Mouse (Mus musculus): ENCODE measurements around the gene Krt17. TPM values are rescaled to one million over a fixed set of nuclear protein-coding genes. Genes with fewer than 3 reads are reported as not detected.

Gene Krt17
- polyA plus RNA-seq, 2 experiments: 28.1 to 75.5 TPM

- no peak overlapping the region for H3K9ac ChIP-seq (ENCODE audit: low read depth, low read length, severe bottlenecking)
- H3K4me2 ChIP-seq (replicated peaks; ENCODE audit: low read depth, low read length, severe bottlenecking): no peak overlapping the region
- H3K27me3 ChIP-seq (ENCODE audit: control insufficient read depth, insufficient read depth, low read length): no peaks in the 10 kb centered on the region
- H3K4me1 ChIP-seq (ENCODE audit: control insufficient read depth, insufficient read depth, low read length): no peaks in the 10 kb centered on the region
- 68% methylated on average over 8 of the region's 8 CpGs for WGBS
- H3K36me3 ChIP-seq (ENCODE audit: control insufficient read depth, insufficient read depth, low read length): no peaks in the 10 kb centered on the region
- H3K27ac ChIP-seq (replicated peaks; ENCODE audit: low read depth, low read length): no peak overlapping the region
- TF ChIP-seq POLR2A (IDR thresholded peaks at IDR 0.05; ENCODE audit: borderline replicate concordance, extremely low read depth, insufficient read depth, insufficient read length): no peak
- H3K9me3 ChIP-seq (ENCODE audit: control insufficient read depth, low read length): peaks cover 5% of the 10 kb centered on the region
- no peak for ATAC-seq (ENCODE audit: low FRiP score, low read depth)
- H3K4me3 ChIP-seq (replicated peaks; ENCODE audit: low read length): no peak overlapping the region
- no peak for DNase-seq (ENCODE audit: low spot score)
These were observed 39.1 kb downstream of the Krt17 start for GRCm38 (mm10) chr11:100221741-100222140.

GRCm38 (mm10) chr11:100219304-100219703, 41.5 kb downstream of the Krt17 start:
- Histone ChIP-seq H3K27ac (replicated peaks; ENCODE audit: low read depth, low read length) (no peak overlapping the region), H3K36me3 (ENCODE audit: control insufficient read depth, insufficient read depth, low read length) (no peaks in the 10 kb centered on the region), H3K9me3 (ENCODE audit: control insufficient read depth, low read length) (no peaks in the 10 kb centered on the region), H3K27me3 (ENCODE audit: control insufficient read depth, insufficient read depth, low read length) (no peaks in the 10 kb centered on the region), H3K4me1 (ENCODE audit: control insufficient read depth, insufficient read depth, low read length) (no peaks in the 10 kb centered on the region), H3K4me3 (replicated peaks; ENCODE audit: low read length) (no peak overlapping the region), H3K4me2 (replicated peaks; ENCODE audit: low read depth, low read length, severe bottlenecking) (no peak overlapping the region), H3K9ac (ENCODE audit: low read depth, low read length, severe bottlenecking) (no peak overlapping the region)
- WGBS: 89% methylated on average over 4 of the region's 4 CpGs
- DNase-seq (ENCODE audit: low spot score) (no peak), ATAC-seq (ENCODE audit: low FRiP score, low read depth) (no peak)
- no peak for TF ChIP-seq POLR2A (IDR thresholded peaks at IDR 0.05; ENCODE audit: borderline replicate concordance, extremely low read depth, insufficient read depth, insufficient read length)

GRCm38 (mm10) chr11:100208542-100208941, 52.3 kb downstream of the Krt17 start:
- H3K9me3 ChIP-seq (ENCODE audit: control insufficient read depth, low read length): no peaks in the 10 kb centered on the region
- no peak overlapping the region for H3K27ac ChIP-seq (replicated peaks; ENCODE audit: low read depth, low read length)
- no peak overlapping the region for H3K4me2 ChIP-seq (replicated peaks; ENCODE audit: low read depth, low read length, severe bottlenecking)
- ATAC-seq (ENCODE audit: low FRiP score, low read depth): no peak
- 53% methylated on average over 6 of the region's 6 CpGs for WGBS
- TF ChIP-seq POLR2A (IDR thresholded peaks at IDR 0.05; ENCODE audit: borderline replicate concordance, extremely low read depth, insufficient read depth, insufficient read length): no peak
- H3K4me3 ChIP-seq (replicated peaks; ENCODE audit: low read length): no peak overlapping the region
- no peak overlapping the region for H3K9ac ChIP-seq (ENCODE audit: low read depth, low read length, severe bottlenecking)
- H3K36me3 ChIP-seq (ENCODE audit: control insufficient read depth, insufficient read depth, low read length): no peaks in the 10 kb centered on the region
- no peaks in the 10 kb centered on the region for H3K27me3 ChIP-seq (ENCODE audit: control insufficient read depth, insufficient read depth, low read length)
- DNase-seq (ENCODE audit: low spot score): peak; percentile 25
- H3K4me1 ChIP-seq (ENCODE audit: control insufficient read depth, insufficient read depth, low read length): no peaks in the 10 kb centered on the region

- Histone ChIP-seq H3K4me3 (replicated peaks; ENCODE audit: low read length) (peak within 1 kb of the TSS; percentile 21), H3K9ac (ENCODE audit: low read depth, low read length, severe bottlenecking) (0 out of 2 replicates have a peak within 1 kb of the TSS, but pooled peaks have one; percentile 12), H3K4me2 (replicated peaks; ENCODE audit: low read depth, low read length, severe bottlenecking) (no peak within 1 kb of the TSS), H3K9me3 (ENCODE audit: control insufficient read depth, low read length) (no peaks in the 10 kb centered on the region), H3K36me3 (ENCODE audit: control insufficient read depth, insufficient read depth, low read length) (no peaks in the 10 kb centered on the region), H3K4me1 (ENCODE audit: control insufficient read depth, insufficient read depth, low read length) (no peaks in the 10 kb centered on the region), H3K27me3 (ENCODE audit: control insufficient read depth, insufficient read depth, low read length) (no peaks in the 10 kb centered on the region), H3K27ac (replicated peaks; ENCODE audit: low read depth, low read length) (no peak within 1 kb of the TSS)
- WGBS: 71% methylated on average over 8 of the region's 8 CpGs
- ATAC-seq (ENCODE audit: low FRiP score, low read depth) (no peak), DNase-seq (ENCODE audit: low spot score) (no peak)
- TF ChIP-seq POLR2A (IDR thresholded peaks at IDR 0.05; ENCODE audit: borderline replicate concordance, extremely low read depth, insufficient read depth, insufficient read length): no peak
These were observed 53.3 kb downstream of the Krt17 start, which contains the start of gene Krt14 for GRCm38 (mm10) chr11:100207498-100207897. Gene Krt14 (minus strand): TSS chr11:100207548.

Other genes starting within 250 kb of the Krt17 start
- gene Krt33a, start 244.8 kb downstream of the Krt17 start, polyA plus RNA-seq (2012; rRNA removed): 0.08 TPM in 1 of 2 replicates, not detected in the other
- 0.15 and 0.29 TPM in 2 replicates for gene Krt33a, start 244.8 kb downstream of the Krt17 start, polyA plus RNA-seq (2014; fragmentation: Nextera tagmentation; extraction: Ambion mirVana)
- 0.31 and 0.41 TPM in 2 replicates for gene Krt33b, start 231.2 kb downstream of the Krt17 start, polyA plus RNA-seq (2012; rRNA removed)
- 0.17 and 0.54 TPM in 2 replicates for gene Krt33b, start 231.2 kb downstream of the Krt17 start, polyA plus RNA-seq (2014; fragmentation: Nextera tagmentation; extraction: Ambion mirVana)
- not detected in 2 replicates for gene Krt34, start 219.5 kb downstream of the Krt17 start, polyA plus RNA-seq (2012; rRNA removed)
- gene Krt34, start 219.5 kb downstream of the Krt17 start, polyA plus RNA-seq (2014; fragmentation: Nextera tagmentation; extraction: Ambion mirVana): 0.11 TPM in 1 of 2 replicates, not detected in the other
- gene Krt31, start 210.5 kb downstream of the Krt17 start, polyA plus RNA-seq (2012; rRNA removed): 0.04 and 0.13 TPM in 2 replicates
- gene Krt31, start 210.5 kb downstream of the Krt17 start, polyA plus RNA-seq (2014; fragmentation: Nextera tagmentation; extraction: Ambion mirVana): 0.26 TPM in 1 of 2 replicates, not detected in the other
- gene Krt32, start 172.8 kb downstream of the Krt17 start, polyA plus RNA-seq (2012; rRNA removed): 0.10 TPM in 1 of 2 replicates, not detected in the other
- 0.40 TPM in 1 of 2 replicates, not detected in the other for gene Krt32, start 172.8 kb downstream of the Krt17 start, polyA plus RNA-seq (2014; fragmentation: Nextera tagmentation; extraction: Ambion mirVana)
- 1.7 and 2.9 TPM in 2 replicates for gene Krt35, start 164.8 kb downstream of the Krt17 start, polyA plus RNA-seq (2012; rRNA removed)
- 7.0 and 7.2 TPM in 2 replicates for gene Krt35, start 164.8 kb downstream of the Krt17 start, polyA plus RNA-seq (2014; fragmentation: Nextera tagmentation; extraction: Ambion mirVana)
- gene Krt36, start 155.4 kb downstream of the Krt17 start, polyA plus RNA-seq (2012; rRNA removed): 0.36 and 1.1 TPM in 2 replicates
- gene Krt36, start 155.4 kb downstream of the Krt17 start, polyA plus RNA-seq (2014; fragmentation: Nextera tagmentation; extraction: Ambion mirVana): 2.9 and 5.9 TPM in 2 replicates
- 0.15 and 0.62 TPM in 2 replicates for gene Krt13, start 139.5 kb downstream of the Krt17 start, polyA plus RNA-seq (2012; rRNA removed)
- gene Krt13, start 139.5 kb downstream of the Krt17 start, polyA plus RNA-seq (2014; fragmentation: Nextera tagmentation; extraction: Ambion mirVana): 0.54 and 1.7 TPM in 2 replicates
- gene Krt15, start 125.1 kb downstream of the Krt17 start, polyA plus RNA-seq (2012; rRNA removed): 113 and 213 TPM in 2 replicates
- gene Krt15, start 125.1 kb downstream of the Krt17 start, polyA plus RNA-seq (2014; fragmentation: Nextera tagmentation; extraction: Ambion mirVana): 168 and 205 TPM in 2 replicates
- gene Krt19, start 112.4 kb downstream of the Krt17 start, polyA plus RNA-seq (2012; rRNA removed): 30.3 and 74.0 TPM in 2 replicates
- gene Krt19, start 112.4 kb downstream of the Krt17 start, polyA plus RNA-seq (2014; fragmentation: Nextera tagmentation; extraction: Ambion mirVana): 89.1 and 105 TPM in 2 replicates
- 0.24 and 0.39 TPM in 2 replicates for gene Krt9, start 67.8 kb downstream of the Krt17 start, polyA plus RNA-seq (2012; rRNA removed)
- not detected in 2 replicates for gene Krt9, start 67.8 kb downstream of the Krt17 start, polyA plus RNA-seq (2014; fragmentation: Nextera tagmentation; extraction: Ambion mirVana)
- gene Krt14, start 53.5 kb downstream of the Krt17 start, polyA plus RNA-seq (2012; rRNA removed): 238 and 293 TPM in 2 replicates
- 480 and 495 TPM in 2 replicates for gene Krt14, start 53.5 kb downstream of the Krt17 start, polyA plus RNA-seq (2014; fragmentation: Nextera tagmentation; extraction: Ambion mirVana)
- gene Krt16, start 12.1 kb downstream of the Krt17 start, polyA plus RNA-seq (2012; rRNA removed): 0.24 and 0.26 TPM in 2 replicates
- gene Krt16, start 12.1 kb downstream of the Krt17 start, polyA plus RNA-seq (2014; fragmentation: Nextera tagmentation; extraction: Ambion mirVana): 0.29 and 0.61 TPM in 2 replicates
- 0.06 and 0.08 TPM in 2 replicates for gene Krt42, start 8.8 kb upstream of the Krt17 start, polyA plus RNA-seq (2012; rRNA removed)
- not detected in 2 replicates for gene Krt42, start 8.8 kb upstream of the Krt17 start, polyA plus RNA-seq (2014; fragmentation: Nextera tagmentation; extraction: Ambion mirVana)
- gene Eif1, start 58.9 kb upstream of the Krt17 start, polyA plus RNA-seq (2012; rRNA removed): 229 and 342 TPM in 2 replicates
- gene Eif1, start 58.9 kb upstream of the Krt17 start, polyA plus RNA-seq (2014; fragmentation: Nextera tagmentation; extraction: Ambion mirVana): 1,852 and 1,886 TPM in 2 replicates
- 0.36 and 0.74 TPM in 2 replicates for gene Gast, start 73.4 kb upstream of the Krt17 start, polyA plus RNA-seq (2012; rRNA removed)
- gene Gast, start 73.4 kb upstream of the Krt17 start, polyA plus RNA-seq (2014; fragmentation: Nextera tagmentation; extraction: Ambion mirVana): 0.47 and 0.50 TPM in 2 replicates
- 3.8 and 4.4 TPM in 2 replicates for gene Hap1, start 95.1 kb upstream of the Krt17 start, polyA plus RNA-seq (2012; rRNA removed)
- 1.4 and 1.6 TPM in 2 replicates for gene Hap1, start 95.1 kb upstream of the Krt17 start, polyA plus RNA-seq (2014; fragmentation: Nextera tagmentation; extraction: Ambion mirVana)
- 111 and 123 TPM in 2 replicates for gene Jup, start 136.7 kb upstream of the Krt17 start, polyA plus RNA-seq (2012; rRNA removed)
- 145 and 159 TPM in 2 replicates for gene Jup, start 136.7 kb upstream of the Krt17 start, polyA plus RNA-seq (2014; fragmentation: Nextera tagmentation; extraction: Ambion mirVana)
- 120 and 160 TPM in 2 replicates for gene P3h4, start 153.8 kb upstream of the Krt17 start, polyA plus RNA-seq (2012; rRNA removed)
- gene P3h4, start 153.8 kb upstream of the Krt17 start, polyA plus RNA-seq (2014; fragmentation: Nextera tagmentation; extraction: Ambion mirVana): 92.1 and 95.2 TPM in 2 replicates
- gene Fkbp10, start 154.7 kb upstream of the Krt17 start, polyA plus RNA-seq (2012; rRNA removed): 251 and 316 TPM in 2 replicates
- 179 and 187 TPM in 2 replicates for gene Fkbp10, start 154.7 kb upstream of the Krt17 start, polyA plus RNA-seq (2014; fragmentation: Nextera tagmentation; extraction: Ambion mirVana)
- gene Nt5c3b, start 180.8 kb upstream of the Krt17 start, polyA plus RNA-seq (2012; rRNA removed): 131 and 140 TPM in 2 replicates
- 138 and 147 TPM in 2 replicates for gene Nt5c3b, start 180.8 kb upstream of the Krt17 start, polyA plus RNA-seq (2014; fragmentation: Nextera tagmentation; extraction: Ambion mirVana)
- 1.9 and 2.5 TPM in 2 replicates for gene Klhl10, start 180.9 kb upstream of the Krt17 start, polyA plus RNA-seq (2012; rRNA removed)
- 0.74 and 1.0 TPM in 2 replicates for gene Klhl10, start 180.9 kb upstream of the Krt17 start, polyA plus RNA-seq (2014; fragmentation: Nextera tagmentation; extraction: Ambion mirVana)
- 5.5 and 5.8 TPM in 2 replicates for gene Klhl11, start 211.7 kb upstream of the Krt17 start, polyA plus RNA-seq (2012; rRNA removed)
- 11.5 and 12.5 TPM in 2 replicates for gene Klhl11, start 211.7 kb upstream of the Krt17 start, polyA plus RNA-seq (2014; fragmentation: Nextera tagmentation; extraction: Ambion mirVana)

All from limb, embryonic 14.5 days (tissue).